Mouse (Mus musculus) testis, adult 2 months (tissue): ENCODE data around the gene Fbn1. TPM values are rescaled to one million over a fixed set of nuclear protein-coding genes. Genes with fewer than 3 reads are reported as not detected.

Source experiments
- H3K27ac ChIP-seq: fragments of 200-500 bp; 2 replicates; pipeline ENCODE4 v1.5.1; 2012; ENCODE audit warnings: low read depth, low read length; ENCODE audit not compliant: control insufficient read depth, insufficient read depth
- H3K27me3 ChIP-seq: fragments of 200-500 bp; 2 replicates; pipeline ENCODE4 v1.6.1; 2012; ENCODE audit warnings: mild to moderate bottlenecking, low read length, moderate library complexity; ENCODE audit not compliant: control insufficient read depth, insufficient read depth
- H3K36me3 ChIP-seq: fragments of 200-500 bp; 2 replicates; pipeline ENCODE4 v1.6.1; 2012; ENCODE audit warnings: mild to moderate bottlenecking, low read length; ENCODE audit not compliant: control insufficient read depth, insufficient read depth
- H3K4me1 ChIP-seq: fragments of 200-500 bp; 2 replicates; pipeline ENCODE4 v1.6.1; 2012; ENCODE audit warnings: low read length; ENCODE audit not compliant: control insufficient read depth, insufficient read depth
- H3K4me3 ChIP-seq: fragments of 200-500 bp; 2 replicates; pipeline ENCODE4 v1.5.1; 2012; ENCODE audit warnings: low read depth, mild to moderate bottlenecking, low read length, moderate library complexity, mixed read lengths; ENCODE audit not compliant: control insufficient read depth
- CTCF ChIP-seq: fragments of 200-500 bp; IDR thresholded peaks from 2 replicates; pipeline ENCODE4 v1.5.1; 2012; ENCODE audit warnings: low read depth, mild to moderate bottlenecking, inconsistent platforms, low read length, moderate library complexity; ENCODE audit not compliant: control insufficient read depth, insufficient read depth, insufficient replicate concordance
- POLR2A ChIP-seq: fragments of 200-500 bp; IDR thresholded peaks from 2 replicates; pipeline ENCODE4 v1.6.1; 2012; ENCODE audit warnings: low read depth, mild to moderate bottlenecking, inconsistent platforms, low read length, moderate library complexity; ENCODE audit not compliant: control insufficient read depth
- polyA plus RNA-seq: library from polyadenylated mRNA; depleted of rRNA; stranded (reverse); fragments of >200 nt; gene quantifications from 2 replicates; pipeline ENCODE4 v1.2.3, GENCODE M21; 2012

Fbn1 gene
- polyA plus RNA-seq, 1 experiment: 1.1 TPM

DNA sequence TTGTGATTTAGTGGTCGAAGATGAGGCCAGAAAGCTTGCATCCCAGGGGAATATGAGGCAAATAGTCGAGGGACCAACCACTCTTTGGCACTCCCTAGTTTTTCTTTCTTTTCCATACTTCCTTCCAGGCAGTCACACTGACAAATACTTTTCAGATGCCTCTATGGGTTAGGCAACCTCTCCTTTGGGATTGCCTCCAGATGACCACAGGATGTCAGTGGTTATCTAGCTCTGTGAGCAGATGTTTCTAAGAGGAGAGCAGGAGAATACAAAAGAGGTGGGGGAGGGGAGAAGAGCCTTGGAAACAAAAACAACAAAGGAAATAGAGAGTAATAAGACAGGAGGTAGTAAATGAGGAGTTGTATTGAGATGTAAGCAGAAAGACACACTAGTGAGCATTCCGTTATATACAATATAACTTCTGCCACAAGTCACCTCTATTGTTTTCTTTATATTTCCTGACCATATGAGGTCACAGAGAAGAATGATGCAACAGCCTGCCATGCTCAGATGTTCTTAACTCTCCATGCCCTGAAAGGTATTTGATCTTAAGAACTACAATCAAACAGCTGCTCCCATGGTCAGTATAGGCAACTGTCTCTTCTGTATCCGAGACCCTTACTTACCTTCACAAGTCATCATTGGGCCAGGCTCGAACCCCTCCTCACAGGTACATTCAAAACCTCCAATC lies 189.3 kb downstream of the Fbn1 start:
- TF ChIP-seq POLR2A (no peak), CTCF (no peak)
- no peaks in the 10 kb centered on the region for H3K27me3 ChIP-seq

DNA sequence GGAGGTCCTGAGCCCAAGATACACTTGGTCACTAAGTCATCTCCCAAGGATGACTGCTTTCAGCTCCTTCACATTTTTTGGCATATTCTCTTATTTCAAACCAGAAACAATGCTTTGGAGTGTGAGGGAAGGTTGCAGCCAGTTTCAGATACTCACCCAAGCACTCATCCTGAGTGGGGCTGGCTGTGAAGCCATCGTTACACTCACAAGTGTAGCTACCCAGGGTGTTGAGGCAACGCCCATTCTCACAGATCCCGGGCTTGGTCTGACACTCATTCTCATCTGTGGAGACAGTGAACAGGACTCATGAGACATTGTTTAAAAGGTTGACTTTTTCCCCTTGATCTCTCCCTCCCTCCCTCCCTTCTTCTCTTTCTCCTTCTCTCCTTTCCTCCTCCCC lies 192.6 kb downstream of the Fbn1 start:
- TF ChIP-seq CTCF (no peak), POLR2A (no peak)

More for the DNA sequence above, 189.3 kb downstream of the Fbn1 start:
- no peaks in the 10 kb centered on the region for H3K4me1 ChIP-seq
- H3K27ac ChIP-seq: no peak overlapping the region
- no peaks in the 10 kb centered on the region for H3K36me3 ChIP-seq
- no peak overlapping the region for H3K4me3 ChIP-seq

DNA sequence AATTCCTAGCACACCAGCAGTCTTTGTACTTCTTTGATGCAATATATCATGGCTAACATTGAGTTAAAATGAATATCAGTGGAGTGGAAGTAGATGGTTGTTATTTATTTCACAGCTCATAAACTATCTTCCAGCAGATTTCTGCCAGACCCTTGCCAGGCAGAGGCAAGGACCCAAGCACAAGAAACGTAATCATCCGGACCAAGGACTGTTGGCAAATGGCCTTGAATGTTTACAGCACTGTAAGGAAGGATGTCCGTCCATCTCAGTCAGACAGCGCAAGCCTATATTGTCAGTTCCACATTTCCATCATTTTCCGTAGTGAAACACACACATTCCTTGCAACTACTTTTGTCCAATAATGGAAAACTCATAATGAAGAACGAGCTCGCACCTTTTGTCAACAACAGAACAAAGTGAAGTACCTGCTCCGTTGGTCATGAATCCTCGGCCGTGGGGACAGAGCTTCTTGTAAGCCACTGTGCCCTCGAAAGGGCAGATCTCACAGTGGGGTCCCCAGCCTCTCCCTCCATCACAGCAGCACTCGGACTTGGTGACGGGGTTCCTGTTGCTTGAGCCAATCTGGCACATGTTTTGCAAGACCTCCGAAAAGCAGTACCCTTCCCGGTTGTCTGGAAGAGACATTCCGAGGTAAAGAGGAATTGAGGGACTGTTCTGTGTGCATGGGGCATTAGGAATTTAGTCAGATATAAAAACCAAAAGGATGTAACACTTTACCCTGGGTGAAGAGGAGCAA lies 193.4 kb downstream of the Fbn1 start:
- Histone ChIP-seq H3K27me3 (no peaks in the 10 kb centered on the region), H3K27ac (no peak overlapping the region), H3K4me3 (no peak overlapping the region), H3K4me1 (no peaks in the 10 kb centered on the region), H3K36me3 (no peaks in the 10 kb centered on the region)
- TF ChIP-seq CTCF: no peak
- no peak for TF ChIP-seq POLR2A

More for the DNA sequence above, 192.6 kb downstream of the Fbn1 start:
- Histone ChIP-seq H3K27ac (no peak overlapping the region), H3K36me3 (no peaks in the 10 kb centered on the region), H3K4me3 (no peak overlapping the region), H3K4me1 (no peaks in the 10 kb centered on the region), H3K27me3 (no peaks in the 10 kb centered on the region)

DNA sequence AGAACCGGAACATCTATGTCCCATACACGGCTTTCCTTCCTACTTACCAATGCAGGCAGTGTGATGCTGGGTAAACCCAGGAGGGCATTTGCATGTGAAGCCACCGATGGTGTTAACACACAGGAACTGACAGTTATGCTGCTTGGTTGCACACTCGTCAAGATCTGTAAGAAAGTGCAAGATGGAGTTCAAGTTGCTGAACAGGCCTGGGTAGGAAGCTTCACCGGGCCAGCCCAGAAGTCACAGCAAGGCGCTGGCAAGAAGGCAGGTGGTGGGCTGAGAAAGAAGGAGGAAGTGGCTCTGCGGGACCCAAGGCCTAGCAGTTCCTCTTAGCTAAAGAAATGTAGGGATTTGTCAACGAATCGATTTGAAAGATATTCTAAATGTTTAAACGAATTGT lies 198.1 kb downstream of the Fbn1 start:
- Histone ChIP-seq H3K4me3 (no peak overlapping the region), H3K27ac (no peak overlapping the region), H3K36me3 (no peaks in the 10 kb centered on the region), H3K27me3 (no peaks in the 10 kb centered on the region), H3K4me1 (no peaks in the 10 kb centered on the region)
- TF ChIP-seq CTCF (no peak), POLR2A (no peak)

DNA sequence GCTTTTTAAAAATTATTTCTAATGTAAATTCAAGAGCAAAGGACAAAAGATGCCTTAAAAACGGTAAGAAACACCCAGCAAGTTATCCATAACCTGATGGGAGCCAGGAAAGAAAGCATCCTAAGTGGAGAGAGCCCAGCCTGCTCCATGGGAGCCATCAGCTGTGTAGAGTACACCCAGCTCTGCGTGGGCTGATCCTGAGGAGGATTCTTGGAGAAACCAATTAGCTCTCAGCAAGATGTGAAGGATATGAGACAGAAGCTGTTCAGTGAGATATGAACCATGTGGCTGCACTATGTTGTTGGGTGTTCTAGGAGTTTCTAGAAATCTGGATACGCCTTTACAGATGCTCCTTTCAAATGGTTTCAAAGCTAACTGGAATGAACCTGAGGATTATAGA lies 202.1 kb downstream of the Fbn1 start:
- no peak overlapping the region for H3K27ac ChIP-seq

DNA sequence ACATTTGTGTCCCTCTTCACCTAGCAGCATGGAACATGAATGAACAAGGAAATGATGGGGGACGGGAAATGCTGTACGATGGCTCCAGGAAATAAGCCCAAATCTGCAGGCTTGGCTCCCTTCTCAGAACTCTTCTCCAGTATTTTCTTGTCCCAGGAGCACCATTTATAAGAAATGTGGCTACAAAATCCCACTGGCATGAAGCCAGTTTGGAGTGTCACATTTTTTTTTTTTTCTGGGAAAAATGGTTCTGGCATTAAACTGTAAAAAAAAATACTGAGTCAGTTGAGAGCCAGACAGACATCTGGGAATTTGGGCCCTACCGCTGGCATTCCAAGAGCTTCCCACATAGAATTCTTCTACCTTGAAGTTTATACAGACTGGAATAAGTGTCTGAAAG lies 203.0 kb downstream of the Fbn1 start:
- TF ChIP-seq POLR2A: no peak
- no peak for TF ChIP-seq CTCF
- Histone ChIP-seq H3K27me3 (no peaks in the 10 kb centered on the region), H3K36me3 (no peaks in the 10 kb centered on the region)

More for the DNA sequence above, 202.1 kb downstream of the Fbn1 start:
- Histone ChIP-seq H3K36me3 (no peaks in the 10 kb centered on the region), H3K4me1 (no peaks in the 10 kb centered on the region), H3K4me3 (no peak overlapping the region), H3K27me3 (no peaks in the 10 kb centered on the region)
- TF ChIP-seq CTCF (no peak), POLR2A (no peak)

DNA sequence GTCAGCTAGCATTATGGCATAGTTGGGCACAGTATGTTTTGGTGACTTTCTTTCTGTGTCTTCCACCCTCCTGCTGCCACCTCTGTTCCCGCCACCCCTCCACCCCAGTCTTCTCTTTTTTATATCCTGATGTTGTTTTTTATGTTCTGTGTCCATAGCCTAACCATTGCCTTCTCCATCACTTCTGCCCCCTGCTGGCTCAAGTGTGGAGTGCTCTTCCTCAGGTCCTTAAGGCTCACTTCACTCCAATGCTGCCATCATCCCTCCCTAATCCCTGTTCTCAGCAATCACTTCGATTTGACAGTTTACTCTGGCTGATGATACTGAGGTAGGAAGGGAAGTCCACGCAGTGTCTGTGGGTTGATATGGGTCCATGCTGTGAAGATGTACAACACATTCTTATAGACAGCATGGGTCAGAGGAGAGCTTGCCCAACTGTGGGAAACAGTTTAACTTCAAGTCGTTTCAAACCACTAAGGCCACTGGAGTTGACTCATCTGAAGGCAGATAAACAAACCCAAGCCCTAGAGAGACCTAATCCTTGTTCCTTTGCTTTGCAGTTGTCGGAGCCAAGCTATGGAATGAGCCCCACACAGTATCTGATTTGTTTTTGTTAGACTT lies 203.9 kb downstream of the Fbn1 start:
- TF ChIP-seq CTCF (peak; percentile 38; the same call in 1 of the 2 replicates), POLR2A (no peak)
- Histone ChIP-seq H3K27me3 (no peaks in the 10 kb centered on the region), H3K4me1 (no peaks in the 10 kb centered on the region), H3K27ac (no peak overlapping the region), H3K4me3 (no peak overlapping the region), H3K36me3 (no peaks in the 10 kb centered on the region)

More for the DNA sequence above, 203.0 kb downstream of the Fbn1 start:
- H3K4me1 ChIP-seq: no peaks in the 10 kb centered on the region
- H3K27ac ChIP-seq: no peak overlapping the region
- H3K4me3 ChIP-seq: no peak overlapping the region
